17 mouse cellular contexts compared by ENCODE assay signal in the genomic region with DNA sequence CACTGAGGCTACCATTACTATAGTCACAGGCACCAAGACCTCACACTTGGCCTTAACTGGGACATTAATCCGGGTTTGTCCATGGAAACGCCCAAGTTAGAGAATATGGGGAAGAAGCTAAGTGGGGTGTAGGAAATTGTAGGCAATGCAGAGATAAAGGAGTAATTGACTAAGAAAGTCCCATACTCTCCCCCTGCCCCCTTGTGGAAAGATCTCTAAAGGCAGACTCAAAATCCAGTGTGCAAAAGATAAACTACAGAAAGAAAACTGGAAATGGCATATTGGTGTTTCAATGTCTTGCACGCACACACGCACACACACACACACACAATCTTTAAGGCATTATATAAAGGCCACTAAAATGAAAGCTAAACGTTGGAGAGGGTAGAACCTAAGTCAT. TPM values are rescaled to one million over a fixed set of nuclear protein-coding genes. Genes with fewer than 3 reads are reported as not detected.
DNase-seq lines count a peak whose midpoint lies in the region; ATAC-seq and TF ChIP-seq lines count a peak whose summit lies in the region.
"Had no signal": no experiment of that assay in that cellular context is flagged by ENCODE, and none has a peak within 500 bp of the region (broad histone marks: within the 10 kb centered on the region; RNA-seq: fewer than 3 reads in every experiment).

No protein-coding gene starts in this region.

- H3K4me3 ChIP-seq in layer of hippocampus, adult 2 months = no peak overlapping the region
- no peak overlapping the region for H3K4me3 ChIP-seq in liver, embryonic 13.5 days (replicated peaks)
- H3K4me3 ChIP-seq in embryonic facial prominence, embryonic 10.5 days = no peak overlapping the region

- peaks cover 66% of the 10 kb centered on the region for H3K4me1 ChIP-seq in liver, embryonic 13.5 days (replicated peaks)
- H3K4me1 ChIP-seq in embryonic facial prominence, embryonic 10.5 days = no peaks in the 10 kb centered on the region

- H3K27me3 ChIP-seq in liver, embryonic 13.5 days = peaks cover 3% of the 10 kb centered on the region
- 0 out of 2 replicates have a peak, but pooled peaks cover 5% of the 10 kb centered on the region for H3K27me3 ChIP-seq in embryonic facial prominence, embryonic 10.5 days (replicated peaks; ENCODE audit: low read depth, poor library complexity, severe bottlenecking)

- 60% methylated on average over 5 of the region's 5 CpGs for WGBS in liver, embryonic 13.5 days (ENCODE audit: insufficient replicate concordance)
- 83% methylated on average over 5 of the region's 5 CpGs for WGBS in embryonic facial prominence, embryonic 10.5 days

- H3K9ac ChIP-seq in liver, embryonic 13.5 days = 0 out of 2 replicates have a peak overlapping the region, but pooled peaks have one; percentile 24

- no peak overlapping the region for H3K27ac ChIP-seq in layer of hippocampus, adult 2 months
- H3K27ac ChIP-seq in liver, embryonic 13.5 days = peak overlapping the region; percentile 90; the same call in 1 of the 2 replicates
- H3K27ac ChIP-seq in embryonic facial prominence, embryonic 10.5 days (replicated peaks) = no peak overlapping the region

- H3K9me3 ChIP-seq in liver, embryonic 13.5 days (replicated peaks) = no peaks in the 10 kb centered on the region
- H3K9me3 ChIP-seq in embryonic facial prominence, embryonic 10.5 days = no peaks in the 10 kb centered on the region

- no peak overlapping the region for H3K4me2 ChIP-seq in liver, embryonic 13.5 days

- no peaks in the 10 kb centered on the region for H3K36me3 ChIP-seq in liver, embryonic 13.5 days
- no peaks in the 10 kb centered on the region for H3K36me3 ChIP-seq in embryonic facial prominence, embryonic 10.5 days (replicated peaks)

- no peak for DNase-seq in layer of hippocampus, adult 2 months (ENCODE audit: low spot score in 2 of 2)
- DNase-seq in layer of hippocampus, adult 11-12 months (ENCODE audit: low spot score) = no peak
- DNase-seq in retina, embryonic 14.5 days (ENCODE audit: low spot score) = peak; percentile 5
- no peak for DNase-seq in retina, postnatal 1 day
- DNase-seq in liver, embryonic 13.5 days = no peak
- no peak for DNase-seq in right cerebral cortex, postnatal 25 days
- no peak for DNase-seq in embryonic facial prominence, embryonic 10.5 days (ENCODE audit: low spot score)
- DNase-seq: adrenal gland, postnatal 10 days; cerebellum, postnatal 14 days; heart, postnatal 14 days; kidney, postnatal 14 days; layer of hippocampus, postnatal 36 days; right cerebral cortex, postnatal 4 days; thymus, postnatal 25 days had no signal

- peak; percentile 70 for TF ChIP-seq CTCF in layer of hippocampus, adult 2 months (conservative IDR thresholded peaks at IDR 0.05)

- no peak for ATAC-seq in liver, embryonic 13.5 days (ENCODE audit: low read depth)

RNA-seq across cellular contexts. Expression of a gene that starts 3.3 kb away (rescaled TPM):
- total RNA-seq in layer of hippocampus, adult 2 months (2021) = under 1 TPM; 0.42 to 0.51 TPM
- 0.28 and 0.48 TPM in 2 replicates for polyA plus RNA-seq in liver, embryonic 13.5 days (2015; fragmentation: Nextera tagmentation; extraction: Ambion mirVana)
- polyA plus RNA-seq in embryonic facial prominence, embryonic 10.5 days (2016; fragmentation: Nextera tagmentation; extraction: Ambion mirVana) = 0.15 and 0.25 TPM in 2 replicates
- total RNA-seq: adrenal gland, postnatal 10 days had no signal
- polyA plus RNA-seq: embryonic facial prominence, embryonic 11.5 days; limb, embryonic 14.5 days had no signal

RNA-seq across cellular contexts. Expression of a gene that starts 14.2 kb away (rescaled TPM):
- total RNA-seq in layer of hippocampus, adult 2 months (2021) = 1 to 10 TPM in 1 of 2 experiments, under 1 TPM in 1; 0.90 to 1.0 TPM
- polyA plus RNA-seq in liver, embryonic 13.5 days (2015; fragmentation: Nextera tagmentation; extraction: Ambion mirVana) = 0.07 and 0.08 TPM in 2 replicates
- polyA plus RNA-seq in embryonic facial prominence, embryonic 10.5 days (2016; fragmentation: Nextera tagmentation; extraction: Ambion mirVana) = 0.20 TPM in 1 of 2 replicates, not detected in the other
- total RNA-seq: adrenal gland, postnatal 10 days; heart, adult 8-10 months; heart, postnatal 14 days had no signal

RNA-seq across cellular contexts. Expression of a gene that starts 17.1 kb away (rescaled TPM):
- total RNA-seq in layer of hippocampus, adult 2 months (2021) = not detected
- 0.12 and 0.15 TPM in 2 replicates for polyA plus RNA-seq in liver, embryonic 13.5 days (2015; fragmentation: Nextera tagmentation; extraction: Ambion mirVana)
- 0.05 TPM in 1 of 2 replicates, not detected in the other for polyA plus RNA-seq in embryonic facial prominence, embryonic 10.5 days (2016; fragmentation: Nextera tagmentation; extraction: Ambion mirVana)
- total RNA-seq: adrenal gland, postnatal 10 days; heart, adult 8-10 months; heart, postnatal 14 days had no signal
- polyA plus RNA-seq: embryonic facial prominence, embryonic 11.5 days had no signal

RNA-seq across cellular contexts. Expression of a gene that starts 45.7 kb away (rescaled TPM):
- 100 to 1,000 TPM; 154 to 155 TPM for total RNA-seq in layer of hippocampus, adult 2 months (2021)
- 0.13 and 0.40 TPM in 2 replicates for polyA plus RNA-seq in liver, embryonic 13.5 days (2015; fragmentation: Nextera tagmentation; extraction: Ambion mirVana)
- 0.44 and 1.2 TPM in 2 replicates for polyA plus RNA-seq in embryonic facial prominence, embryonic 10.5 days (2016; fragmentation: Nextera tagmentation; extraction: Ambion mirVana)
